Mouse (Mus musculus): Measurements from ENCODE around the gene Ugt1a10. TPM values are rescaled to one million over a fixed set of nuclear protein-coding genes. Genes with fewer than 3 reads are reported as not detected.
"Not testable (repeated sequence)": the region's sequence is repeated elsewhere in the genome, so short reads cannot be mapped to it uniquely, and the experiment has no call there.

Ugt1a10 gene
- polyA plus RNA-seq, 1 experiment from 2014 or later, result not detected

GRCm38 (mm10) chr1:88099691-88100090 is 44.5 kb downstream of the Ugt1a10 start:
- H3K9me3 ChIP-seq; H3K4me3 ChIP-seq; H3K36me3 ChIP-seq; H3K9ac ChIP-seq (replicated peaks); H3K27me3 ChIP-seq; H3K4me2 ChIP-seq (replicated peaks); ATAC-seq (ENCODE audit: low FRiP score, low read depth); H3K27ac ChIP-seq (replicated peaks); H3K4me1 ChIP-seq: not testable (repeated sequence)
- WGBS, result 84% methylated on average over 2 of the region's 2 CpGs

- not testable (repeated sequence) for H3K4me3 ChIP-seq; H3K4me2 ChIP-seq (replicated peaks); H3K9ac ChIP-seq (replicated peaks); H3K9me3 ChIP-seq; H3K4me1 ChIP-seq; ATAC-seq (ENCODE audit: low FRiP score, low read depth); H3K36me3 ChIP-seq; H3K27ac ChIP-seq (replicated peaks); H3K27me3 ChIP-seq
- 73% methylated on average over 3 of the region's 3 CpGs for WGBS
Observed at GRCm38 (mm10) chr1:88103019-88103418, 47.8 kb downstream of the Ugt1a10 start, which contains the start of gene Ugt1a6b. TSS of gene Ugt1a6b (plus strand) at chr1:88103252.

DNA sequence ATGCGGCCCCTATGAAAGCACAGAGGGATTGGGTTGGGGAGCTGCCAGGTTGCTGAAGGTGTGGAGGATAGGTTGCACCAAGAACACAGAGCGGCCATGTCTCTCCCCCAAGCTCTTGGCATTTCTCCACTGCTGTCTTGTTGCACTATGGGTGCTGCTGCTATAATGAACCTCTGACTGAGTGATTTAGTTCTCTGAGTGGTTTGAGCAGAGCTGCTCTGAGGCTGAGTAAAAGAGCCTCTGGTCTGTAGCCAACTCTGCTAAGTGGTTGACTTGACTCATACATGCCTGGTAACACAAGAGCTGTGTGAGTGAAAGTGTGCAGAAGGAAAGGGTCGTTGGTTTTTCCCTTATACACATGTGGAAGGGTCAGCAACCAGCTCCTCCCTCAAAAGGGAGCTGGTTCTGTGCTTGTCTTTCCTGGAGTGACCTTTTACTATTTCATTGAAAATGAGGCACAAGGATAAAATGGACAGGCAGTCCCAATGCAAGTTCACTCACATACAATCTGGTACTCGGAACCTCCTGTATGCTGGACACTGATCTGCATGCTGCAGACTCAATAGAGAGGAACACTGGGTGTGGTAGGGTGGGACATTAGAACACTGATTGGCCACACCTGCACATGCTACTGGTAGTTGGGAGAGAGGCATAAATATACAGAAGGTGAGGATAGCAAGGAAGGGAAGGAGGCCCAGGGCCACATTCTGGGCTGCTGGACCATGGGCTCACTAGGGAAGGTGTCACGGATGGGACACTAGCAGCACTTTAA is 48.7 kb downstream of the Ugt1a10 start:
- H3K4me2 ChIP-seq (replicated peaks); H3K4me1 ChIP-seq; H3K9ac ChIP-seq (replicated peaks); H3K4me3 ChIP-seq; ATAC-seq (ENCODE audit: low FRiP score, low read depth); H3K9me3 ChIP-seq; H3K27me3 ChIP-seq; H3K36me3 ChIP-seq; H3K27ac ChIP-seq (replicated peaks): not testable (repeated sequence)
- 89% methylated on average over 5 of the region's 5 CpGs for WGBS

DNA sequence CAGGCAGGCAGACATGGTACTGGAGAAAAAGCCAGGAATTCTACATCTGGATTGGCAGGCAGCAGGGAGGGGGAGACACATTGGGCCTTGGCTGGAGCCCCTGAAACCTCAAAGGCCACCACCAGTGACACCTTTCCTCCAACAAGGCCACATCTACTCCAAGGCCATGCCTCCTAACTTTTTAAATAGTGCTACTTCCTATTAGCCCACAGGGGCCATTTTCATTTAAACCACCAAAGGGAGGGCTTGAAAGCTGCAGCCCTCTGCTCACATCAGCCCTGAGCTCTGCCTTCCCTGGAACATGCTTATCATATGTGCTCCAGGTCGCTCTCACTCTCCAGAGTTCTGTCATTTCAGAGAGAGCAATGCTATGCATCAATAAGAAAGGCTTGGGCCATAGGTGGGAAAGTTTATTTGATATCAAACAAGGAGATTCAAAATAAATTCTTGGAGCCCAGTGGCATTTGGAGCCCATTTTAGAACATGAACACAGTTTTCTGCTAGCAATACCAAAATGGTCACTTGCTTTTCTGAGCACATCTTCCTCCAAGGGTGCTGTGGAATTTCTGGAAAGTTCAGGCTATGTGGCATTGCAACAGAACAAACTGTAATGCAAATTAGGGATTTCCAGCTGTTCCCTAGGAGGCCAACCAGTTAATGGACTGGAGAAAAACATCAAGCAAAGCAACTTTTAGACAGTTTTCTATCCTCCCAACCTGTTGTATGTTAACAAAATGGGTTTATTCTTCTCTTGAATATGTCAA is 49.7 kb downstream of the Ugt1a10 start:
- H3K27me3 ChIP-seq, result no peaks in the 10 kb centered on the region
- no peaks in the 10 kb centered on the region for H3K4me1 ChIP-seq
- no peaks in the 10 kb centered on the region for H3K36me3 ChIP-seq
- ATAC-seq (ENCODE audit: low FRiP score, low read depth), result no peak
- H3K9me3 ChIP-seq, result no peaks in the 10 kb centered on the region
- no peak overlapping the region for H3K4me2 ChIP-seq (replicated peaks)
- no peak overlapping the region for H3K9ac ChIP-seq (replicated peaks)
- H3K27ac ChIP-seq (replicated peaks), result no peak overlapping the region
- no peak overlapping the region for H3K4me3 ChIP-seq
- WGBS, result 96% methylated on average over 1 of the region's 1 CpGs

GRCm38 (mm10) chr1:88105656-88106055 is 50.5 kb downstream of the Ugt1a10 start:
- H3K36me3 ChIP-seq, result no peaks in the 10 kb centered on the region
- H3K4me3 ChIP-seq, result no peak overlapping the region
- H3K27ac ChIP-seq (replicated peaks), result no peak overlapping the region
- no peaks in the 10 kb centered on the region for H3K9me3 ChIP-seq
- WGBS, result 67% methylated on average over 2 of the region's 2 CpGs
- no peaks in the 10 kb centered on the region for H3K27me3 ChIP-seq
- no peaks in the 10 kb centered on the region for H3K4me1 ChIP-seq
- ATAC-seq (ENCODE audit: low FRiP score, low read depth), result no peak
- H3K4me2 ChIP-seq (replicated peaks), result no peak overlapping the region
- H3K9ac ChIP-seq (replicated peaks), result no peak overlapping the region

DNA sequence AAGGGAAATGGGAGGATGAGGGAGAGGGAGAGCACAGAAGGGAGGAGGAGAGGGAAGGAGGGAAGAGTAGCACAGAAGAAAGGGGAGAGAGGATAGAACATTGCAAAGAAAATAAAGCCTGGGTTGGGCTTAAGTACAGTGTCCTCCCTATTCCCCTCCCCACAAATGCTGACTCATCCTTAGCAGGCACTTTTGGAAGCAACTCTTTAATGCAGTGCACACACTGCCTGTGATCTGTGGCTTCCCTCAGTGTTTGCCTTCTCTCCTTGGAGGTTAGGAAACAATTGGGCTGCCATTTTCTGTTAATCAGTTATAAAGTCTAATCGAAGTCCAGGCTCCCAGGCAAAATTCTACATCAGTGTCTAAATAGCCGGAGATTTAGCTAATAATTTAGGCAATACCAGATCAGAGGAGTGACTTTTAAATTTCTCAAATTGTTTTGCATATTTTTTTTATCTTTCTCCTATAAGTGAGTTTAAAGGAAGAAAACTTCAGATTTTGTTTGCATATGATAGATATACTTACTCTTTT is 53.9 kb downstream of the Ugt1a10 start:
- not testable (repeated sequence) for H3K9ac ChIP-seq (replicated peaks); ATAC-seq (ENCODE audit: low FRiP score, low read depth); H3K36me3 ChIP-seq; H3K27me3 ChIP-seq; H3K4me3 ChIP-seq; H3K4me1 ChIP-seq; H3K4me2 ChIP-seq (replicated peaks); H3K9me3 ChIP-seq; H3K27ac ChIP-seq (replicated peaks)
- 90% methylated on average over 2 of the region's 2 CpGs for WGBS

DNA sequence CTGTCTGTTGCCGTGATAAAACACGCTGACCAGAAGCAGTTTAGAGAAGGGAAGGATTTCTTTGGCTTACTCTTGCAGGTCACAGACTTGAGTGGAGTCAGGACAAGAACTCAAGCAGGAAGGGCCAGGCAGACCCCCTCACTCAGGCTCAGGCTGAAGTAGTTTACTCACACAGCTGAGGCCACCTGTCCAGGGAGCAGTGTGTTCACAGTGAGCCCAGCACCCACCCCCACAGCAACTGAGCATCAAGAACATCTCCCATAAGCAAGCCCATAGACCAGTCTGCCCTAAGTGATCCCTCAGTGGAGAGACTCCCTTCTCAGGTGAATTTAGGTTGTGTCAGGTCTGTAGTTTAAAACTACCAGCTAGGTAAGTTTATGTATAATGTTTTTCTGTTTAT is 54.4 kb downstream of the Ugt1a10 start:
- 87% methylated on average over 2 of the region's 2 CpGs for WGBS

GRCm38 (mm10) chr1:88112769-88113168 is 57.6 kb downstream of the Ugt1a10 start:
- 94% methylated on average over 6 of the region's 6 CpGs for WGBS
- not testable (repeated sequence) for H3K9me3 ChIP-seq; H3K27me3 ChIP-seq; H3K36me3 ChIP-seq; H3K4me1 ChIP-seq; H3K4me3 ChIP-seq; H3K4me2 ChIP-seq (replicated peaks); H3K9ac ChIP-seq (replicated peaks); H3K27ac ChIP-seq (replicated peaks); ATAC-seq (ENCODE audit: low FRiP score, low read depth)

More for the DNA sequence above, 54.4 kb downstream of the Ugt1a10 start:
- not testable (repeated sequence) for H3K27me3 ChIP-seq; H3K9ac ChIP-seq (replicated peaks); H3K9me3 ChIP-seq; H3K4me1 ChIP-seq; H3K4me3 ChIP-seq; H3K4me2 ChIP-seq (replicated peaks); ATAC-seq (ENCODE audit: low FRiP score, low read depth); H3K36me3 ChIP-seq; H3K27ac ChIP-seq (replicated peaks)

- not testable (repeated sequence) for H3K9ac ChIP-seq (replicated peaks); H3K4me2 ChIP-seq (replicated peaks); H3K27me3 ChIP-seq; ATAC-seq (ENCODE audit: low FRiP score, low read depth); H3K9me3 ChIP-seq; H3K27ac ChIP-seq (replicated peaks); H3K36me3 ChIP-seq; H3K4me3 ChIP-seq; H3K4me1 ChIP-seq
- 21% methylated on average over 4 of the region's 4 CpGs for WGBS
Observed at GRCm38 (mm10) chr1:88120550-88120949, 65.4 kb downstream of the Ugt1a10 start.

DNA sequence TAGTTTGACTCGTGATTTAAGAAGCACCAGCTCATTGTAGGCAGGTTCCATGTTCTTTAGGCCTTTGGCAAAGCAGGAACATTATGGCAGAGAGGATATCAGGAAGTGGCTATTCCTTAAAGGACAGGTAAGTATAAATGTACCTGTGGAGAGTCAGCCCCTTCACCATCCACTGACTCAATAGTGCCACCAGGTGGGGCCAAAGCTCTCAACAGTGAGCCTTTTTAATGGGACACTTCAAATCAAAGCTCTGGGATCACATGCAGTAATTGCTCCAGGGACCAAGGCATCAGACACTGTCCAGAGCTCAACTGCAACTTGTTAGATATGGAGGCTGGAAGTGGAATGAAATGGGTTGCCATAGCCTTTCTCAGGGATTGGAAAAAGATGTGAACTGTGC is 66.3 kb downstream of the Ugt1a10 start:
- H3K27ac ChIP-seq (replicated peaks); H3K4me1 ChIP-seq; H3K36me3 ChIP-seq; ATAC-seq (ENCODE audit: low FRiP score, low read depth); H3K4me3 ChIP-seq; H3K4me2 ChIP-seq (replicated peaks); H3K9ac ChIP-seq (replicated peaks); H3K9me3 ChIP-seq; H3K27me3 ChIP-seq: not testable (repeated sequence)
- WGBS, result no CpG with 5 or more reads among the region's 1 CpGs

GRCm38 (mm10) chr1:88125827-88126360 is 70.7 kb downstream of the Ugt1a10 start:
- H3K36me3 ChIP-seq; H3K9ac ChIP-seq (replicated peaks); ATAC-seq (ENCODE audit: low FRiP score, low read depth); H3K27me3 ChIP-seq; H3K4me2 ChIP-seq (replicated peaks); H3K4me1 ChIP-seq; H3K4me3 ChIP-seq; H3K27ac ChIP-seq (replicated peaks); H3K9me3 ChIP-seq: not testable (repeated sequence)
- WGBS, result 87% methylated on average over 4 of the region's 4 CpGs

- 80% methylated on average over 2 of the region's 2 CpGs for WGBS
- not testable (repeated sequence) for H3K27me3 ChIP-seq; H3K27ac ChIP-seq (replicated peaks); H3K9ac ChIP-seq (replicated peaks); H3K36me3 ChIP-seq; H3K4me3 ChIP-seq; H3K4me2 ChIP-seq (replicated peaks); ATAC-seq (ENCODE audit: low FRiP score, low read depth); H3K9me3 ChIP-seq; H3K4me1 ChIP-seq
Observed at GRCm38 (mm10) chr1:88129091-88129490, 73.9 kb downstream of the Ugt1a10 start.
